Mouse (Mus musculus): ENCODE data around the gene Tbck. TPM values are rescaled to one million over a fixed set of nuclear protein-coding genes. Genes with fewer than 3 reads are reported as not detected.

The Tbck gene
- total and polyA plus RNA-seq, 3 experiments = 3.7 to 14.0 (median 13.4) TPM

DNA sequence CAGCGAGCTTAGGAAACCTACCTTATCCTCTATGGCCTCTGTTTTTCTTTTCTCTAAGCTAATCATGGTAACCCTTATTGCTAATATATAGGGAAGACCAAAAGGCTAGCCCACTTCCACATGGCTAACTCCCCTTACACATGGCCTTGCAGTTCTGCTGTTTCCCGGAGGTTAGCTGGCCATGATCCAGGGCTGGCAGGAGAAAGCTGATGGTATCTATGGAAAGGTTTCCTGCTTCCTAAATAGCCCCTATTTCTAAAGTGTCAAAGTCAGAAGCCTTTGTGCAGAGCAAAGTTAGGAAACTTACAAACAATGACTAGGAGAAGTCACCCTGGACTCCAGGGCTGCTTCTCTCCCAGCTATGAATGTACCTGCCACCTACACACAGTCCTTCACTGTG is 184.9 kb downstream of the Tbck start:
- TF ChIP-seq CTCF (IDR thresholded peaks at IDR 0.05) = no peak
- TF ChIP-seq POLR2A (IDR thresholded peaks at IDR 0.05; ENCODE audit: insufficient read depth, low read depth, low read length) = no peak
- TF ChIP-seq EP300 (IDR thresholded peaks at IDR 0.05; ENCODE audit: insufficient read depth, low read depth, low read length) = no peak
- no peaks in the 10 kb centered on the region for H3K79me2 ChIP-seq (replicated peaks; ENCODE audit: control insufficient read depth, insufficient read depth, low read length)
- no peak for DNase-seq
- no peak overlapping the region for H3K9ac ChIP-seq (ENCODE audit: low read depth, low read length)
- H3K4me1 ChIP-seq (ENCODE audit: control insufficient read depth, insufficient read depth, low read length) = peaks cover 2% of the 10 kb centered on the region; the same call in 1 of the 2 replicates
- 36% methylated on average over 2 of the region's 2 CpGs for WGBS
- H3K27me3 ChIP-seq (ENCODE audit: control insufficient read depth, insufficient read depth, low read length) = no peaks in the 10 kb centered on the region
- intact Hi-C loops (cut with DNase I) = no loop called here
- no peak overlapping the region for H3K27ac ChIP-seq
- H3K4me3 ChIP-seq = no peak overlapping the region
- H3K36me3 ChIP-seq (ENCODE audit: control insufficient read depth, insufficient read depth, low read length) = no peaks in the 10 kb centered on the region; the same call in 1 of the 2 replicates

DNA sequence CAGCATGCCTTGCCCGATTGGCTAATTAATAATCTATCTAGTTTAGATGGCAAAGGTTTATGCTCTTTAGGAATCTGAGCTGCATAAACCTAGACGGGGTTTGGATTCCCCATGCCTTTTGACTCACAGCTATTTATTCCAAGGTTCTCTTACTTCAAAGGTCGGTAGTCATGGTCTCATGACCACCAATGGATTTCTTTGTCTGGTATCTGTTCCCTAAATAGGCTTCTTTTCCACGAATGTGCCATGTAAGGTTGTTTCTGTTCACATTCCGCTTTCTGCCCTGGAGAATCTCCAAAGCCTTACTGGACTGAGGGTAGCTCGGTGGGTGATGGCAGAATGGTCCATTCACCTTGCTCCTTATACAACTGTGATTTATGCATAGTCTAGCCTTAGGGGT is 186.1 kb downstream of the Tbck start:
- no peak for TF ChIP-seq CTCF (IDR thresholded peaks at IDR 0.05)
- no peak for TF ChIP-seq POLR2A (IDR thresholded peaks at IDR 0.05; ENCODE audit: insufficient read depth, low read depth, low read length)
- no peak for TF ChIP-seq EP300 (IDR thresholded peaks at IDR 0.05; ENCODE audit: insufficient read depth, low read depth, low read length)
- H3K27ac ChIP-seq = no peak overlapping the region
- DNase-seq = no peak
- H3K4me1 ChIP-seq (ENCODE audit: control insufficient read depth, insufficient read depth, low read length) = peaks cover 2% of the 10 kb centered on the region; the same call in 1 of the 2 replicates
- H3K79me2 ChIP-seq (replicated peaks; ENCODE audit: control insufficient read depth, insufficient read depth, low read length) = no peaks in the 10 kb centered on the region
- 85% methylated on average over 6 of the region's 6 CpGs for WGBS
- H3K27me3 ChIP-seq (ENCODE audit: control insufficient read depth, insufficient read depth, low read length) = no peaks in the 10 kb centered on the region
- intact Hi-C loops (cut with DNase I) = no loop called here
- H3K4me3 ChIP-seq = no peak overlapping the region
- H3K9ac ChIP-seq (ENCODE audit: low read depth, low read length) = no peak overlapping the region
- no peaks in the 10 kb centered on the region; the same call in 1 of the 2 replicates for H3K36me3 ChIP-seq (ENCODE audit: control insufficient read depth, insufficient read depth, low read length)

- WGBS = 35% methylated on average over 9 of the region's 9 CpGs
Observed at GRCm38 (mm10) chr3:132871318-132871904, 187.5 kb downstream of the Tbck start.

GRCm38 (mm10) chr3:132873251-132873650 is 189.3 kb downstream of the Tbck start:
- Histone ChIP-seq H3K4me3 (no peak overlapping the region), H3K79me2 (replicated peaks; ENCODE audit: control insufficient read depth, insufficient read depth, low read length) (no peaks in the 10 kb centered on the region), H3K27ac (no peak overlapping the region), H3K9ac (ENCODE audit: low read depth, low read length) (no peak overlapping the region), H3K4me1 (ENCODE audit: control insufficient read depth, insufficient read depth, low read length) (peaks cover 2% of the 10 kb centered on the region; the same call in 1 of the 2 replicates), H3K36me3 (ENCODE audit: control insufficient read depth, insufficient read depth, low read length) (no peaks in the 10 kb centered on the region; the same call in 1 of the 2 replicates), H3K27me3 (ENCODE audit: control insufficient read depth, insufficient read depth, low read length) (no peaks in the 10 kb centered on the region)
- TF ChIP-seq CTCF (IDR thresholded peaks at IDR 0.05) = no peak
- no peak for TF ChIP-seq EP300 (IDR thresholded peaks at IDR 0.05; ENCODE audit: insufficient read depth, low read depth, low read length)
- TF ChIP-seq POLR2A (IDR thresholded peaks at IDR 0.05; ENCODE audit: insufficient read depth, low read depth, low read length) = no peak
- intact Hi-C loops (cut with DNase I) = no loop called here
- DNase-seq = no peak
- 29% methylated on average over 6 of the region's 6 CpGs for WGBS

More at GRCm38 (mm10) chr3:132871318-132871904, 187.5 kb downstream of the Tbck start:
- intact Hi-C loops (cut with DNase I) = no loop called here
- Histone ChIP-seq H3K36me3 (ENCODE audit: control insufficient read depth, insufficient read depth, low read length) (no peaks in the 10 kb centered on the region; the same call in 1 of the 2 replicates), H3K4me3 (no peak overlapping the region), H3K27me3 (ENCODE audit: control insufficient read depth, insufficient read depth, low read length) (no peaks in the 10 kb centered on the region), H3K4me1 (ENCODE audit: control insufficient read depth, insufficient read depth, low read length) (peaks cover 2% of the 10 kb centered on the region; the same call in 1 of the 2 replicates), H3K27ac (no peak overlapping the region), H3K79me2 (replicated peaks; ENCODE audit: control insufficient read depth, insufficient read depth, low read length) (no peaks in the 10 kb centered on the region), H3K9ac (ENCODE audit: low read depth, low read length) (no peak overlapping the region)
- peak; percentile 63 to 64 for DNase-seq
- TF ChIP-seq POLR2A (IDR thresholded peaks at IDR 0.05; ENCODE audit: insufficient read depth, low read depth, low read length) = no peak
- no peak for TF ChIP-seq CTCF (IDR thresholded peaks at IDR 0.05)
- no peak for TF ChIP-seq EP300 (IDR thresholded peaks at IDR 0.05; ENCODE audit: insufficient read depth, low read depth, low read length)

- no peak overlapping the region for H3K9ac ChIP-seq (ENCODE audit: low read depth, low read length)
- intact Hi-C loops (cut with DNase I) = no loop called here
Observed at GRCm38 (mm10) chr3:132876011-132876708, 192.2 kb downstream of the Tbck start.

More at GRCm38 (mm10) chr3:132876011-132876708, 192.2 kb downstream of the Tbck start:
- DNase-seq = no peak
- Histone ChIP-seq H3K36me3 (ENCODE audit: control insufficient read depth, insufficient read depth, low read length) (no peaks in the 10 kb centered on the region; the same call in 1 of the 2 replicates), H3K27me3 (ENCODE audit: control insufficient read depth, insufficient read depth, low read length) (no peaks in the 10 kb centered on the region), H3K4me1 (ENCODE audit: control insufficient read depth, insufficient read depth, low read length) (peaks cover 2% of the 10 kb centered on the region; the same call in 1 of the 2 replicates), H3K79me2 (replicated peaks; ENCODE audit: control insufficient read depth, insufficient read depth, low read length) (no peaks in the 10 kb centered on the region), H3K4me3 (no peak overlapping the region), H3K27ac (no peak overlapping the region)
- 71% methylated on average over 14 of the region's 14 CpGs for WGBS
- TF ChIP-seq POLR2A (IDR thresholded peaks at IDR 0.05; ENCODE audit: insufficient read depth, low read depth, low read length) (no peak), CTCF (IDR thresholded peaks at IDR 0.05) (no peak), EP300 (IDR thresholded peaks at IDR 0.05; ENCODE audit: insufficient read depth, low read depth, low read length) (no peak)

All from heart, adult 2 months (tissue).